In the genomic region with DNA sequence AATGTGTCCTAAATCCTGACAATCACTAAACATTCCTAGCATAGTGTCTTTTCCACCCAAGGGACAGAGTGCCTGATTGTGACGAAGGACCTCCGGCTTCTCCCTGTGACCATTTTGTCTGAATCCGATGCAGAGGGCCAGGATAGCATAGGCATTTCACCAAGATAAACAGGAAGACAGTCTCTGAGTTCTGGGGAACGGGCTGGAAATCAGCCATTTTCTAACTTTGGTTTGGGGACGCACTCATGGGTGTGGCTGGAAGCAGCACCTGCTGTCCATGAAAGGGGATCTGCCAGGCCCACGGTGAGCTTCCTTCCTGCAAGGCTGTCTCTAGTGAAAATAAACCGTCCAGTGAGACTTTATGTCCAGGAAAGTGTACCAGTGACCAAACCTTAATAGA, we compare ENCODE assay signal across 17 mouse cellular contexts. TPM values are rescaled to one million over a fixed set of nuclear protein-coding genes. Genes with fewer than 3 reads are reported as not detected.
DNase-seq lines count a peak whose midpoint lies in the region; ATAC-seq and TF ChIP-seq lines count a peak whose summit lies in the region.
"Had no signal": no experiment of that assay in that cellular context is flagged by ENCODE, and none has a peak within 500 bp of the region (broad histone marks: within the 10 kb centered on the region; RNA-seq: fewer than 3 reads in every experiment).

No protein-coding gene starts in this region.

- H3K4me2 ChIP-seq in hindbrain, postnatal 0 days (ENCODE audit: low read depth, low read length), result no peak overlapping the region
- H3K4me2 ChIP-seq: forebrain, embryonic 12.5 days; limb, embryonic 13.5 days; liver, embryonic 15.5 days; midbrain, embryonic 11.5 days; neural tube, embryonic 15.5 days had no signal

- H3K27me3 ChIP-seq in hindbrain, postnatal 0 days (ENCODE audit: insufficient read depth, low read length), result no peaks in the 10 kb centered on the region
- H3K27me3 ChIP-seq: forebrain, embryonic 12.5 days; limb, embryonic 13.5 days; neural tube, embryonic 15.5 days had no signal

- H3K9me3 ChIP-seq in hindbrain, postnatal 0 days (ENCODE audit: low read length), result no peaks in the 10 kb centered on the region
- H3K9me3 ChIP-seq: forebrain, embryonic 12.5 days; limb, embryonic 13.5 days; liver, embryonic 15.5 days; neural tube, embryonic 15.5 days had no signal

- no peak overlapping the region for H3K9ac ChIP-seq in hindbrain, postnatal 0 days (replicated peaks; ENCODE audit: low read length)
- H3K9ac ChIP-seq: forebrain, embryonic 12.5 days; limb, embryonic 13.5 days; liver, embryonic 15.5 days; neural tube, embryonic 15.5 days had no signal

- ATAC-seq in hindbrain, postnatal 0 days, result no peak
- ATAC-seq: hindbrain, embryonic 16.5 days had no signal

- TF ChIP-seq CTCF in hindbrain, postnatal 0 days (IDR thresholded peaks at IDR 0.05; ENCODE audit: low read depth), result no peak

- no peak overlapping the region for H3K4me3 ChIP-seq in hindbrain, postnatal 0 days (ENCODE audit: low read length)
- H3K4me3 ChIP-seq: forebrain, embryonic 12.5 days; limb, embryonic 13.5 days; liver, embryonic 15.5 days; neural tube, embryonic 15.5 days had no signal

- no peak overlapping the region for H3K27ac ChIP-seq in hindbrain, postnatal 0 days
- H3K27ac ChIP-seq: forebrain, embryonic 12.5 days; limb, embryonic 13.5 days; liver, embryonic 15.5 days; macrophage; neural tube, embryonic 15.5 days had no signal

- 77% methylated on average over 7 of the region's 7 CpGs for WGBS in hindbrain, postnatal 0 days

- H3K36me3 ChIP-seq in hindbrain, postnatal 0 days (ENCODE audit: insufficient read depth, low read length), result no peaks in the 10 kb centered on the region
- H3K36me3 ChIP-seq: forebrain, embryonic 12.5 days; limb, embryonic 13.5 days; liver, embryonic 15.5 days; neural tube, embryonic 15.5 days had no signal

- DNase-seq in kidney, adult 11 months, result peak; percentile 26
- DNase-seq in kidney, adult 18-20 months, result no peak
- peak; percentile 19 for DNase-seq in ZHBTc4 (ENCODE audit: low read depth, low spot score)
- peak; percentile 69 to 84 for DNase-seq in heart, adult 9 months (ENCODE audit: low spot score in 2 of 2)
- DNase-seq in kidney, postnatal 10 days, result peak; percentile 56
- no peak for DNase-seq in hindbrain, postnatal 0 days (ENCODE audit: low spot score)
- no peak for DNase-seq in adrenal gland, postnatal 14 days
- DNase-seq: cerebellum, postnatal 14 days; embryo, embryonic 11 days; thymus, postnatal 4 days had no signal

- H3K4me1 ChIP-seq in hindbrain, postnatal 0 days (ENCODE audit: insufficient read depth, low read length), result 0 out of 2 replicates have a peak, but pooled peaks cover 3% of the 10 kb centered on the region

RNA-seq across cellular contexts. Expression of a gene that starts 4.1 kb away (rescaled TPM):
- total RNA-seq in hindbrain, postnatal 0 days (2014; rRNA removed), result 41.6 and 45.1 TPM in 2 replicates
- polyA plus RNA-seq in hindbrain, postnatal 0 days (2015; fragmentation: Nextera tagmentation; extraction: Ambion mirVana), result 13.5 and 14.1 TPM in 2 replicates
- total RNA-seq in adrenal gland, postnatal 14 days (2021), result 63.4 and 77.1 TPM in 2 replicates

RNA-seq across cellular contexts. Expression of a gene that starts 55.5 kb away (rescaled TPM):
- 10.6 and 11.6 TPM in 2 replicates for total RNA-seq in hindbrain, postnatal 0 days (2014; rRNA removed)
- 5.8 and 6.0 TPM in 2 replicates for polyA plus RNA-seq in hindbrain, postnatal 0 days (2015; fragmentation: Nextera tagmentation; extraction: Ambion mirVana)
- 20.1 and 21.3 TPM in 2 replicates for total RNA-seq in adrenal gland, postnatal 14 days (2021)

RNA-seq across cellular contexts. Expression of a gene that starts 55.7 kb away (rescaled TPM):
- 28.3 and 36.8 TPM in 2 replicates for total RNA-seq in hindbrain, postnatal 0 days (2014; rRNA removed)
- 10.8 and 10.9 TPM in 2 replicates for polyA plus RNA-seq in hindbrain, postnatal 0 days (2015; fragmentation: Nextera tagmentation; extraction: Ambion mirVana)
- total RNA-seq in adrenal gland, postnatal 14 days (2021), result 21.5 and 23.8 TPM in 2 replicates

RNA-seq across cellular contexts. Expression of a gene that starts 59.6 kb away (rescaled TPM):
- 81.1 and 89.5 TPM in 2 replicates for total RNA-seq in hindbrain, postnatal 0 days (2014; rRNA removed)
- polyA plus RNA-seq in hindbrain, postnatal 0 days (2015; fragmentation: Nextera tagmentation; extraction: Ambion mirVana), result 176 and 177 TPM in 2 replicates
- 74.1 and 74.7 TPM in 2 replicates for total RNA-seq in adrenal gland, postnatal 14 days (2021)

Comparison
In these comparisons a context has a peak if more than half of its experiments do, and no peak if none do; other contexts are left out.
1. DNase-seq: peak in kidney, adult 11 months (single experiment), ZHBTc4 (single experiment), heart, adult 9 months (2 of 2) and kidney, postnatal 10 days (single experiment); none in kidney, adult 18-20 months (single experiment), hindbrain, postnatal 0 days (single experiment) and adrenal gland, postnatal 14 days (single experiment).